Mouse (Mus musculus) lung, postnatal 0 days (tissue): ENCODE measurements around the gene Atp2a2. TPM values are rescaled to one million over a fixed set of nuclear protein-coding genes. Genes with fewer than 3 reads are reported as not detected.

Source experiments
- ATAC-seq: fragments of 200-750 bp; cut with Nextera tagmentation; 2 replicates; pipeline ENCODE4 v1.8.0; 2017; ENCODE audit warnings: moderate library complexity
- DNase-seq: peaks from one replicate; pipeline ENCODE4 v3.0.0-alpha.2; 2016; ENCODE audit warnings: low spot score
- H3K27ac ChIP-seq: fragments of 300-500 bp; sonication (generic); 2 replicates; pipeline ENCODE4 v1.5.1; 2014; ENCODE audit warnings: antibody characterized with exemption, mild to moderate bottlenecking, low read length, mixed read lengths
- H3K27me3 ChIP-seq: fragments of 300-500 bp; sonication (generic); replicated peaks from 2 replicates; pipeline ENCODE4 v1.6.1; 2014; ENCODE audit warnings: low read length, mixed read lengths; ENCODE audit not compliant: insufficient read depth
- H3K36me3 ChIP-seq: fragments of 300-500 bp; sonication (generic); 2 replicates; pipeline ENCODE4 v1.6.1; 2014; ENCODE audit warnings: low read length, mixed read lengths; ENCODE audit not compliant: insufficient read depth
- H3K4me1 ChIP-seq: fragments of 300-500 bp; sonication (generic); 2 replicates; pipeline ENCODE4 v1.6.1; 2014; ENCODE audit warnings: antibody characterized with exemption, low read depth, low read length, mixed read lengths; ENCODE audit not compliant: insufficient read depth
- H3K4me2 ChIP-seq: fragments of 300-500 bp; sonication (generic); replicated peaks from 2 replicates; pipeline ENCODE4 v1.6.1; 2014; ENCODE audit warnings: low read depth, mild to moderate bottlenecking, low read length, moderate library complexity, mixed read lengths
- H3K4me3 ChIP-seq: fragments of 300-500 bp; sonication (generic); 2 replicates; pipeline ENCODE4 v1.5.1; 2014; ENCODE audit warnings: low read depth, low read length
- H3K9ac ChIP-seq: fragments of 300-500 bp; sonication (generic); replicated peaks from 2 replicates; pipeline ENCODE4 v1.6.1; 2014; ENCODE audit warnings: low read depth, mild to moderate bottlenecking
- H3K9me3 ChIP-seq: fragments of 300-500 bp; sonication (generic); 2 replicates; pipeline ENCODE4 v1.6.1; 2016; ENCODE audit warnings: low read length, mixed read lengths
- CTCF ChIP-seq: IDR thresholded peaks from 2 replicates; pipeline ENCODE4 v1.5.1; 2016; ENCODE audit warnings: antibody characterized with exemption, mild to moderate bottlenecking
- EP300 ChIP-seq: IDR thresholded peaks from 2 replicates; pipeline ENCODE4 v1.6.1; 2016; ENCODE audit warnings: antibody characterized with exemption, mild to moderate bottlenecking, control low read depth
- WGBS: fragments of 180-500 bp; shearing (Covaris S2); extraction: QIAGEN DNeasy Blood & Tissue Kit; methylation state at CpG from one replicate; pipeline ENCODE4 v1.1.7; 2014; 5-methylcytosine and 5-hydroxymethylcytosine counted together
- polyA plus RNA-seq: library from polyadenylated mRNA; unstranded; fragments of >200 nt; fragmentation: Nextera tagmentation; extraction: Ambion mirVana; gene quantifications from 2 replicates; pipeline ENCODE4 v1.2.1, GENCODE M21; 2015

Atp2a2 gene
- polyA plus RNA-seq, 1 experiment from 2014 or later, result 27.4 TPM

DNA sequence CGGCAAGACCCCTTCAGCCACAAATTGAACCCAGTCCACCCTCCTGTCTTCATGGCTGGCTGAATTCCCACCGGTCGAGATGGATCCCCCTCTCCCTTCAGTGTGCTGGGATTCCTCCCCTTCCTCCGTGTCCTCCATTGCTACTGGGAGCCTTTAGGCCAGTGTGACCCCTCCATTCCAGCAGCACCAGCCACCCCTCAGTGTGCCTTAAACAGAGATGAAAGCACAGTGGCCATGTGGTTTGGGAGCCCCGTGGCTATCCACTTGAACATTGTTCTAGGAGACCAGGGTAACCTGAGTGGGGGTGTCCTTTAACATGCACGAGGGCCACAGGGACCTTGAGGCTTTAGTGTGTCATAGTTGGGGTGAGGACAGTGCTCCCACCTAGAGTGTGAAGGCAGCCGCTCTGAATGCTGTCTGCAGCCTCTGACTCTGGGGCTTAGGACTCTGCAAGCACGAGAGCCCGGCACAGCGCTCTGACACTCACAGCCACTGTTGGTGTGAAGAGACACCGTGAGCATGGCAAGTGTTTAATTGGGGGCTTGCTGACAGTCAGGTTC is 56.9 kb downstream of the Atp2a2 start:
- Histone ChIP-seq H3K9ac (no peak overlapping the region), H3K4me1 (no peaks in the 10 kb centered on the region), H3K4me3 (no peak overlapping the region), H3K27me3 (no peaks in the 10 kb centered on the region), H3K27ac (no peak overlapping the region), H3K36me3 (peaks cover 35% of the 10 kb centered on the region), H3K4me2 (no peak overlapping the region), H3K9me3 (no peaks in the 10 kb centered on the region)
- 91% methylated on average over 11 of the region's 11 CpGs for WGBS
- ATAC-seq (no peak), DNase-seq (no peak)
- no peak for TF ChIP-seq CTCF
- no peak for TF ChIP-seq EP300

DNA sequence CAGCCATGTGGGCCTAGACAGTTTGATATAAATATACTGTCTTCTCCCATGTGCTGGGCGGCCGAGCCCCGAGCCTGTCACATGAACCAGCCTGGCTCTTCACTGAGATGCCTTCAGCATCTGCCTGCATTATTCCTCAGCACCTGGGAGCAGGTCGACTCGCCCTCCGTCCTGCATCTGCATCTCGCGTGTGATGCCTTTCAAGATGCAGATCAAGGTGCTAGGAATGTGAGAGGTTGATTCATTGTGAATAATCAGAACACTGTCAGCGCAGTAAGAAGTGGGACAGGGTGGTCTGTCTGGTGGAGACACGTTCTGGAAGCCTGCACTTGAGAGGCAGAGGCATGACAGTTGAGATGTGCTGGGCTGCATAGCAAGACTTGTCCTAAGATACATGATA is 57.5 kb downstream of the Atp2a2 start:
- TF ChIP-seq CTCF, result no peak
- no peak for TF ChIP-seq EP300
- WGBS, result 93% methylated on average over 10 of the region's 10 CpGs
- peaks cover 41% of the 10 kb centered on the region for H3K36me3 ChIP-seq
- no peak for ATAC-seq
- no peak overlapping the region for H3K4me3 ChIP-seq
- DNase-seq, result no peak
- no peaks in the 10 kb centered on the region for H3K27me3 ChIP-seq
- H3K4me1 ChIP-seq, result no peaks in the 10 kb centered on the region
- no peak overlapping the region for H3K4me2 ChIP-seq
- H3K27ac ChIP-seq, result no peak overlapping the region
- no peaks in the 10 kb centered on the region for H3K9me3 ChIP-seq
- H3K9ac ChIP-seq, result no peak overlapping the region

DNA sequence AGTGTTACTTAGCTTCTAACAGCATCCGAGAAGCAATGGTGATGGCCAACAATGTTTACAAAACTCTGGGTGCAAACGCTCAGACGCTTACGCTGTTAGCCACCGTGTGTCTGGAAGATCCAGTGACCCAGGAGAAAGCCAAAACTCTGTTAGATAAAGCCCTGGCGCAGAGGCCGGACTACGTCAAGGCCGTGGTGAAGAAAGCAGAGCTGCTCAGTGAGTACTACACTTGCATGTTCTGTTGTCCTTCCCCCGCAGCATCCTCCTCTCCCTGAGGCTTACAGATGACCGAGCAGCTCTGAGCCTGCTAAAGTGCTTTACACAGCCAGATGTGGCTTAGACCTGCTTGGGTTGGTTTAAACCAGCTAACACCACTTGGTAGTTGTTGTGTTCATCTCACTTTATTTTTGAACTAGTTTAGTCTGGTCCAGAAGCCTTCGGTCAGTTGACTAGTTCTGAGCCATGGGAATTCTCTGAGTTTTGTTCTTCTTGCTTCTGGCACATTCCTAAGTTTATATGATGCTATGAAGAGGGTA is 61.9 kb downstream of the Atp2a2 start:
- no peaks in the 10 kb centered on the region for H3K4me1 ChIP-seq
- peaks cover 62% of the 10 kb centered on the region for H3K36me3 ChIP-seq
- H3K4me3 ChIP-seq, result no peak overlapping the region
- H3K4me2 ChIP-seq, result no peak overlapping the region
- no peaks in the 10 kb centered on the region for H3K9me3 ChIP-seq
- H3K27ac ChIP-seq, result no peak overlapping the region
- TF ChIP-seq CTCF (no peak), EP300 (no peak)
- WGBS, result 78% methylated on average over 12 of the region's 12 CpGs
- peak; percentile 12 for DNase-seq
- ATAC-seq, result no peak
- H3K27me3 ChIP-seq, result no peaks in the 10 kb centered on the region
- no peak overlapping the region for H3K9ac ChIP-seq

DNA sequence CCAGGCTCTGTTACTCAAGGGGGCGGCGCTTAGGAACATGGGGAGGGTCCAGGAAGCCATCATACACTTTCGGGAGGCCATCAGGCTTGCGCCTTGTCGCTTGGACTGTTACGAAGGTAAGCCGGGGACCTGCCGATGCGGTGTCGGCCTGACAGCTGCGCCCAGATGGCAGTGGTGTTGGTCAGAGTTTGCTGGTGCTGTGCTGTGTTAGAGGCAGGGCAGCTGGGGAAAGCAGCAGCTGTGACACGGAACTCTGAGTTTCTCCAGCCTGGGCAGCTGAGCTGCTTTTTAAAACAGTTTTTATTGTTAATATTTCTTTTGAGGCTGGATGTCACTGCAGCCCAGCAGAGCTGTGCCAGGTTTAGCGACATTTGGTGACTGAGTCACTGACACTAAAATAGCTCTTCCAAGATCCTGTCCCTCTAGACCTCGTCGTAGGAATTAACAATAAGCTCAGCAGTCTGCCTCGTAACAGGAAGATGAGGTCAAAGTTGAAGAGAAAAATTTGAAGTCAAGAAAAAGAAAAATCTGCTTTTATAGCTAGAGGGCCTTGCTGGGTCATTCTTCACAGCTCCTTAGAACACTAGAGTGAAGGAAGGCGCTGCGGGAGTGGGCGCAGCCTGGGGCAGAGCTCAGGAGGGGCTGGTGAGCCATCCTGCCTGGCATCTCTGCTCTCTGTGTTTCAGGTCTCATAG is 62.5 kb downstream of the Atp2a2 start:
- H3K27me3 ChIP-seq, result no peaks in the 10 kb centered on the region
- H3K9me3 ChIP-seq, result no peaks in the 10 kb centered on the region
- no peak overlapping the region for H3K4me3 ChIP-seq
- H3K9ac ChIP-seq, result no peak overlapping the region
- ATAC-seq, result peak; percentile 87
- TF ChIP-seq EP300 (peak; percentile 22; the same call in 1 of the 2 replicates), CTCF (no peak)
- H3K4me1 ChIP-seq, result no peaks in the 10 kb centered on the region
- H3K4me2 ChIP-seq, result no peak overlapping the region
- H3K36me3 ChIP-seq, result peaks cover 57% of the 10 kb centered on the region
- peak; percentile 80 for DNase-seq
- 71% methylated on average over 19 of the region's 19 CpGs for WGBS
- peak overlapping the region; percentile 11; the same call in 1 of the 2 replicates for H3K27ac ChIP-seq

DNA sequence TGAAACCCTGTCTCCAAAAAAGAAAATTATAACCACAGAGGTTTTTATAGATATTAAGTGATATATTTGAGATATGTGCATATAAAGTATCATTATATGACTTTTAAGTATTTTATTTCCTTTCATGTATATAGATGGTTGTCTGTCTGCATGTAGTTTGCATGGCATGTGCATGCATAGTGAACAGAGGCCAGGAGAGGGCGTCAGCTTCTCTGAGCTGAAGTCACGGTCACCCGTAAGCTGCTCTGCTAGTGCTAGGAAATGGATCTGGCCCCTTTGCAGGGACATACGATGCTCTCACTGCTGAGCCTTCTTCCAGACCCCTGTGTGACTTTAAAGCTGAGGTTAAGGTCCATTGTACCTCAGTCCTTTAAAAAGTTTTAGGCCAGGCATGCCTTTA is 67.5 kb downstream of the Atp2a2 start:
- peak; percentile 35 for TF ChIP-seq CTCF
- TF ChIP-seq EP300, result no peak
- no peaks in the 10 kb centered on the region for H3K4me1 ChIP-seq
- no peak for ATAC-seq
- no peak overlapping the region for H3K4me2 ChIP-seq
- no peak overlapping the region for H3K4me3 ChIP-seq
- H3K27me3 ChIP-seq, result no peaks in the 10 kb centered on the region
- H3K36me3 ChIP-seq, result peaks cover 58% of the 10 kb centered on the region
- no peak overlapping the region for H3K9ac ChIP-seq
- no peak overlapping the region for H3K27ac ChIP-seq
- no peaks in the 10 kb centered on the region for H3K9me3 ChIP-seq
- WGBS, result 81% methylated on average over 4 of the region's 4 CpGs
- DNase-seq, result no peak

DNA sequence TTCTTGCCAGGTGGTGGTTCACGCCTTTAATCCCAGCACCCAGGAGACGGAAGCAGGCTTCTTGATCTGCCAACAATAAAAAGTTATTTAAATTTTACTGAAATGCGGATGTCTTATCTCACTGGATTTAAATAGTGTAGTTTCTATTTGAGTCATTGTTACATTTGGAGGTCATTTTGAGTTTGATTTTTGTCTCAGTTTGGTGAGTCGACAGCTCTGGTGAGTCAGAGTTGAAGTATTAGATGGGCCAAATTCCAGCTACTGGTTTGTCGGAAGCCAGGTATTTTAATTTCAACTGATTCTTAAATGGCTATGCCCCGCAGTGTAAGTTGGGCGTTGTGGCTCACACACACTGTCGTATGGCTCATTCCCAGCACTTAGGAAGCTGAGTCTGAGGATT is 70.8 kb downstream of the Atp2a2 start:
- H3K4me2 ChIP-seq, result no peak overlapping the region
- TF ChIP-seq EP300 (no peak), CTCF (no peak)
- H3K4me1 ChIP-seq, result no peaks in the 10 kb centered on the region
- H3K4me3 ChIP-seq, result no peak overlapping the region
- no peaks in the 10 kb centered on the region for H3K27me3 ChIP-seq
- no peaks in the 10 kb centered on the region for H3K9me3 ChIP-seq
- no peak for DNase-seq
- no peak for ATAC-seq
- WGBS, result 95% methylated on average over 8 of the region's 8 CpGs
- peaks cover 34% of the 10 kb centered on the region; the same call in 1 of the 2 replicates for H3K36me3 ChIP-seq
- no peak overlapping the region for H3K27ac ChIP-seq
- no peak overlapping the region for H3K9ac ChIP-seq
